Mouse (Mus musculus): ENCODE data around the gene Coq10b.
"Not testable (repeated sequence)": the region's sequence is repeated elsewhere in the genome, so short reads cannot be mapped to it uniquely, and the experiment has no call there.

Coq10b gene

GRCm38 (mm10) chr1:55055322-55056115 is 2.9 kb downstream of the Coq10b start:
- no peak for DNase-seq (ENCODE audit: low spot score)

GRCm38 (mm10) chr1:55058383-55058782 is 5.8 kb downstream of the Coq10b start:
- not testable (repeated sequence) for DNase-seq (ENCODE audit: low spot score)

GRCm38 (mm10) chr1:55061099-55061498 is 8.5 kb downstream of the Coq10b start:
- no peak for DNase-seq (ENCODE audit: low spot score)

DNA sequence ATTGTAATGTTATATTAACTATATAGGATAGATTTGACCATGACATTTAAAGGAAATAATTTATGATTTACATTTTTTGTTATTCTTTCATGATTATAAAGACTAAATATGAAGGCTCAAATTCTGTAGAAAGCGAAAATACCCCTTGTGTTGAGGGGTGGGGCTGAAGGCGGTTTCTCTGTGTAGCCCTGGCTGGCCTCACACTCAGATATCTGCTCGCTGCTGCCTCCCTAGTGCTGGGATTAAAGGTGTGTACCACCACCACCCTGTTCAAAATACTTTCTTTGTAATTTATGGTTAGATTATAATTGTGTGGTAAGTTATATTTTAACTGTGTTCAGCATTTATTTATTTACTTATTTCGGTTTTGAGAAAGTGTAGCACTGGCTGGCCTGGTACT is 9.2 kb downstream of the Coq10b start:
- DNase-seq (ENCODE audit: low spot score) = no peak

DNA sequence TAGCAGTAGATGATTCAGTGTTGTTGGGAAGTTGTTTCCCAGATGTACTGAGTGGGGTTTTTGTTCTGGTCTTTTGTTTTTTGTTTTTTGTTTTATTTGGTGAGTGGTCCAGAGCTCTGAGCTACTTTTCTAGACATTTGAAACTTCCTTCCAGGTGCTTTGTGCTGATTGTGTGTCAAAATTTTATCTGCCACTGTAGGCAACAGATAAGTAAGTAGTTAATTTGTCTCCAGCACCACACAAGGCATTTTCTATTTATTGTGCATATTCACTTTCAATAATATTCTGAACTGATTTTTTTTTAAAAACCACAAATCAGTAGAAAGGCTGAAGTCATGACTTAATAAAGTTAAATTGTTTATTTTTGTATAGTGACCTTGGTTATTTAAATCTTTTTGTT is 19.8 kb downstream of the Coq10b start:
- DNase-seq (ENCODE audit: low spot score) = not testable (repeated sequence)

DNA sequence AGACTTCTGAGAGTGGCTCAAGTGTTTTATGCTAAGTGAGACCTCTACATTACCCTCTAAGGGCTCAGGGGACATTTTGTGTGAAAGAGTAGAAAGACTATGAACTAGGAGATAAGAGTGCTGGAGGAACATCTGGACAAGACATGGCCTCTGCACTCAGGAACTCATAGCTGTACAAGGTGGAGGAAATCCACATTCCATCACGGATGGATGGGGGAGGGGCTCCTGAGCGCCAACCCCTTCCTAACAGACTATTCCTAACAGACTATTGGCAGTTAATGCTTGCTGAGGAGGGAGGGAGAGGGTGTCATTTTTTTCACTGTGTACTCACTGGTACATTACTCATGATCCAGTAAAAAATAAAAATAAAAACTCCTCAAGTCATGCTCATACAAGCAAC is 22.2 kb downstream of the Coq10b start:
- DNase-seq (ENCODE audit: low spot score) = no peak

DNA sequence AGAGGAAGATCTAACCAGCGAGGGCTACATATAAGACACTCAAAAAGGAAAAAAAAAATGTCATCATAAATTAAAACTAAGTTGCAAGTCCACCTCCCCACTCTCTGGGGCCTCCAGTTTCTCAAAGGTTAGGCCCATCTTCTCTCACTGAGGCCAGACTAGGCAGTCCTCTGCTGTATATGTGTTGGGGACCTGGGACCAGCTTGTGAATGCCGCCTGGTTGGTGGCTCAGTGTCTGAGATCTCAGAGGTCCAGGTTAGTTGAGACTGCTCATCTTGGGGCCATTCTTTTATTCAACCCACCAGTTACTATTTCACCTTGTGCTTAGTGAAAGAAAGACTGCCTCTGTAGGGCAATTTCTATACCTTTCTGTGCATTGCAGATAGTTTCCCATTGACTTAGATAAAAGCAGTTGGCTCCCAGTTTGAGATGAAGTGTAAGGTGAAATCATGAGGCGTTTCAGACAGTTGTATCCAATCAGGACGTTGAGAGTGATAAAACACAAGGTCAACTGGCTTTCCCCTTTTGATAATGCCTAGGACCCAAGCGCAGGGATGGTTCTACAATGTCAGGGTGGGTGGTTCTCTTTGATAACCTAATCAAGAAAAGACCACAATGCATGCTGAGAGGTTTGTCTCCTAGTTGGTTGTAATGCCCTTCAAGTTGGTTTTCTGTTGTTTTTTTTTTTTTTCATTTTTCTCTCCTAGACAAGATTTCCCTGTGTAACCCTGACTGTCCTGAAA is 23.3 kb downstream of the Coq10b start:
- DNase-seq (ENCODE audit: low spot score) = no peak

DNA sequence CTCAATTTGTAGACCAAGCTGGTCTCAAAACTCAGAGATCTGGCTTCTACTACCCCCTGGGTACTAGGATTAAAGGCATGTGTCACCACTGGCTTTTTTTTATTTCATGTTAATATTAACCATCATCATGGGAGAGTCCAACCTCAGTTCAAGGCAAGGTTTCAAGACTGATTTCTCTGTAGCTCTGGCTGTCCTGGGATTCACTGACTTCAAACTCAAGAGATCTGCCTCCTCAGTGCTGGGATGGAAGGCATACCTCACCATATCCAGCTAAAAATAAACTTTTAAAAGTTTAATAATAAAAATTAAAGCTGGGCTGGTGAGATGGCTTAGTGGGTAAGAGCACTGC is 23.8 kb downstream of the Coq10b start:
- DNase-seq (ENCODE audit: low spot score) = no peak

DNA sequence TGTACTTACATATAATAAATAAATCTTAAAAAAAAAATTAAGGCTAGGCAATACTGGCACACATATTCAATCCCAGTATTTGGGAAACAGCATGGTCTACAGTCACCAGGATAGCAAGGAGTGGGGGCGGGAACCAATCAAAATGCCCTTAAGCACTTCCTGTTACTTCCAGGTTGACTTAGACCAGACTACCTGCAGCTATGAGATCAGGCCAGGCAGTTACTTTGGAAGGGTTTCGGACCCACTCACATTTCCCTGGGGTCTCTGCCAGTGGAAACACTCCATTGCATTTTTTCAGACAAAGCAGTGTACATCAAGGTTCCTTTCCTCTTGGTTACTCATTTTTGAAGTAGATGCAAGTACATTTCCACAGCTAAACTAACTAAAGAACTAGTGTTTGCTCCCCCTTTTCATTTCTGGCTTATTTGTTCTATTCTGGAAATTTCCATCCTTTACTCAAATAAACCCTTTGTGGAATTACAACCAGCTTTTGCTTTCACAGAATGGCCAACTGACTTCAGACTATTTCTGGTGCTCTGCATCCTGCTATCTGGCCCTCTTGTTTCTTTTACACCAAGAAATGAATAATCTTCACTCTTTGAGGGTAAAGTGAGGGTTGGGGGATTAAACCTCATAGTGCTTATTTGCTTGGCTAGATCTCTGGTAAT is 24.4 kb downstream of the Coq10b start:
- no peak for DNase-seq (ENCODE audit: low spot score)

- DNase-seq (ENCODE audit: low spot score) = no peak
Observed at GRCm38 (mm10) chr1:55079677-55080076, 27.1 kb downstream of the Coq10b start.

DNA sequence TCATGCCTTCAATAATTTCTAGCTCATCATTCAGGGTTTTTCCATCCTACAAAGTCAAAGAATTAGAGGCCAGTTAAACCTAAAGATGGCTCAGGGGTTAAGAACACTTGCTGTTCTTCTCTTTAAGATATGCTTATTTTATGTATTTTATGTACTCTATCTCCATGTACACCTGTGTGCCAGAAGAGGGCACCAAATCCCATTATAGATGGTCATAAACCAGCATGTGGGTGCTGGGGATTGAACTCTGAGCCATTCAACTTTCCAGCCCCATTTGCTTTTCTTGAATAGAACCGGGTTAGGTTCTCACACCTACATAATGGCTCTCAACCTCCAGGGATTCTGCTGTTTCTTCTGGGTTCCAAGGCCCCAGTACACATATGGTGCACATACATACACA is 29.5 kb downstream of the Coq10b start:
- DNase-seq (ENCODE audit: low spot score) = no peak

DNA sequence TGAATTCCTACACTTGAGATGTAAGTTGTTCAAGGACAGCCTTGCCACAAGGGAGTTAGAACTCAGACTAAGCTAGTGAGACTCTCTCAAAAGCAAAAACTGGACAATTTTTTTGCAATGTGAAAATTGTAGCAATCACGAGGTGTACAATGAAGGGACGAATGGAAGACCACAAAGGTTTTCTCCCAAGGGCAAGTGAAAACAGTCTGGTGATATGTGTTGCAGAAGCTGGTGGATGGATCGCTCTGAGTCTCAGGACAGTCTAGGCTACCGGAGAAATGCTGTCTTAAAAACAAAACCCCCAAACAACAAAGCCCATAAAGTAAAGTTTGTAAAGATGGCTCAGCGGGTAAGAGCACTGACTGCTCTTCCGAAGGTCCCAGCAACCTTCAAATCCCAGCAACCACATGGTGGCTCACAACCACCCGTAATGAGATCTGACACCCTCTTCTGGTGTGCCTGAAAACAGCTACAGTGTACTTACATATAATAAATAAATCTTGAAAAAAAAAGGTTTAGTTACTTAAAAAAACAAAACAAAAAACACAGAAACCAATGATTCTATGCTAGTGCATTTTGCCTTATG is 33.3 kb downstream of the Coq10b start:
- DNase-seq (ENCODE audit: low spot score) = no peak

GRCm38 (mm10) chr1:55086868-55087400 is 34.4 kb downstream of the Coq10b start:
- DNase-seq (ENCODE audit: low spot score) = no peak

DNA sequence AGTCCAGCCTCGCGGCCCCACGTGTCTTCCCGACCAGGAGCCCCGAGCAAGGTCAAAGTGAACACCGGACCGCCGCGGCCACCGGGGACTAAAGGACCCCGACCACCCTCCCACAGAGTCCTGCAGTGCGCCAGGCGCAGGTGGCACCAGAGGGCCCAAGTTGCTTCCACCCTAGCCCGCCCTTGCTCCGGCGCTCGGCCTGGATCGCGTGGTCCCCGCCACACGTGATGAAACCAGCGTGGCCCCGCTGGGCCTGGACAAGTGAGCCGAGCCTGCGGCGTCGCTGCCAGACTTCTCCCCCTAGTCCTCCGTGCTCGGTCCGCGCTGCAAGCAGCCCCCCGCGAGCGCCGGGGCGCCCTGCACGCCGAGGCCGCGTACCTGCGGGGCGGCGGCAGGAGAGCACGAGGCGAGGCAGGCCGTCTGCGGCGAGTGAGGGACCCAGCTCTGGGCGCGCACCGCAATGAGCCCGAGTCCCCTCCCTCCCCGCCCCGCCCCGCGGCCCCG is 34.9 kb downstream of the Coq10b start:
- no peak for DNase-seq (ENCODE audit: low spot score)

GRCm38 (mm10) chr1:55087932-55088610 is 35.5 kb downstream of the Coq10b start, which contains the start of the genes Hspe1 and Hspd1:
TSS of gene Hspe1 (plus strand) at chr1:55088132.
TSS of gene Hspd1 (minus strand) at chr1:55088243.
- DNase-seq (ENCODE audit: low spot score) = peak; percentile 99

DNA sequence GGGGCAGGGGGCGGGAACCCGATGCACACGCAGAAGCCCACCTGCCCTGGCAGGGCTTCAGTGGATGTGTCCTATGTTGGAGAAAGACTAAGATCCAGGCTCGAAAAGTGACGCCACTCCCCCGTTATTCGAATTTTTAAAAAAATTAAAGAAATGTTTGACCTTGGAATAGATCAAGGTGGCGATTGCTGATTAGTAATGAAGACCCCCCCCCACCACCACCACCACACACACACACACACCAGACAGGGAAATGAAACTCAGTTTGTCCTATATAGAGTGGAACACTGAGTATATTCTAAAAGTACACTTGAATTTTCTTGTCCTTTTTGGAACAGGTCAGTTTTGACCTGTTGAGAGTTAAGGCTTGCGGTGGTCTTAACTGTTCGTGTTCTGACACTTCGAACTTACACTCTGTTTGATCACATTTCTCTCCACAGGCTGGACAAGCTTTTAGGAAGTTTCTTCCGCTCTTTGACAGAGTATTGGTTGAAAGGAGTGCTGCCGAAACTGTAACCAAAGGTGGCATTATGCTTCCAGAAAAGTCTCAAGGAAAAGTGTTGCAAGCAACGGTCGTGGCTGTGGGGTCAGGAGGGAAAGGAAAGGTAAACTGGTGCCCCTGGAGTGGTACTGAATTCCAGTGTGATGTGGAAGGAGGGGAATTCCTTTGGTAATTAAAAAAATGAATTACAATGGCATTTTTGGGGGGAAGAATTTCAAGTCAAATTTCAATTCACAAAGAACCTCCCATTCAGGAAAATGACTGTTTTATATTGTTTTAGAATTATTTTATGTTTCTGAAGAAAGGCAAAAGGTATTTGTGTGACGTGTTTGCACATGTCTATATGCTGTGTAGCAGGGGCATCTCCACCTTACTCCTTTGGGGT is 36.3 kb downstream of the Coq10b start:
- no peak for DNase-seq (ENCODE audit: low spot score)

- DNase-seq (ENCODE audit: low spot score) = no peak
Observed at GRCm38 (mm10) chr1:55089498-55090064, 37.0 kb downstream of the Coq10b start.

GRCm38 (mm10) chr1:55092056-55092455 is 39.5 kb downstream of the Coq10b start:
- DNase-seq (ENCODE audit: low spot score) = no peak

DNA sequence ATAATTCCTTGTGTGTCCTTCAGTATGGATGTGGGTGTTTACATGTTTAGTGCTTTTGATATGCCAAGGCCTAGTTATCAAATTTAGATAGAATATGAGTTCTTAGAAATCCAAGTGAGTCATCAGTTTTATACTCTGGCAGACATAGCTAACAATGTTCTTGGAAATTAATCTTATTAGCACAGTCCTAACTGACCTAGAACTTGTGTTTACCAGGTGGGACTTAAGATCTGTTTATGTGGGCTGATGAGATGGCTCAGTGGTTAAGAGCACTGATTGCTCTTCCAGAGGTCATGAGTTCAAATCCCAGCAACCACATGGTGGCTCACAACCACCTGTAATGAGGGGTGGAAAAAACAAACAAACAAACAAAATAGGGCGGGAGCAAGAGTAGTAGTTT is 39.9 kb downstream of the Coq10b start:
- DNase-seq (ENCODE audit: low spot score) = no peak

Data from urinary bladder, postnatal 14 days (tissue).